Mouse (Mus musculus): ENCODE data around the gene Ugt1a6b.

Ugt1a6b gene

GRCm38 (mm10) chr1:88226670-88227379 is 123.8 kb downstream of the Ugt1a6b start, which contains the start of gene Mroh2a:
Gene Mroh2a, plus strand, starts transcription at chr1:88226986.
- DNase-seq, result peak; percentile 97

GRCm38 (mm10) chr1:88227482-88227881 is 124.4 kb downstream of the Ugt1a6b start:
- peak; percentile 94 for DNase-seq

GRCm38 (mm10) chr1:88228121-88228520 is 125.1 kb downstream of the Ugt1a6b start:
- peak; percentile 95 for DNase-seq

- no peak for DNase-seq
Observed at GRCm38 (mm10) chr1:88229566-88229965, 126.5 kb downstream of the Ugt1a6b start.

- peak; percentile 95 for DNase-seq
Observed at GRCm38 (mm10) chr1:88229986-88230385, 126.9 kb downstream of the Ugt1a6b start.

- DNase-seq, result no peak
Observed at GRCm38 (mm10) chr1:88230421-88230820, 127.4 kb downstream of the Ugt1a6b start.

- DNase-seq, result peak; percentile 91
Observed at GRCm38 (mm10) chr1:88230981-88231802, 128.1 kb downstream of the Ugt1a6b start.

GRCm38 (mm10) chr1:88231803-88232499 is 128.9 kb downstream of the Ugt1a6b start:
- DNase-seq, result peak; percentile 94

GRCm38 (mm10) chr1:88232664-88233380 is 129.8 kb downstream of the Ugt1a6b start:
- DNase-seq, result peak; percentile 94

GRCm38 (mm10) chr1:88233421-88234247 is 130.6 kb downstream of the Ugt1a6b start:
- DNase-seq, result peak; percentile 95

- peak; percentile 91 for DNase-seq
Observed at GRCm38 (mm10) chr1:88234248-88234610, 131.2 kb downstream of the Ugt1a6b start.

GRCm38 (mm10) chr1:88234646-88235045 is 131.6 kb downstream of the Ugt1a6b start:
- peak; percentile 93 for DNase-seq

- peak; percentile 94 for DNase-seq
Observed at GRCm38 (mm10) chr1:88235046-88235893, 132.2 kb downstream of the Ugt1a6b start.

- no peak for DNase-seq
Observed at GRCm38 (mm10) chr1:88235894-88236415, 132.9 kb downstream of the Ugt1a6b start.

GRCm38 (mm10) chr1:88237311-88237710 is 134.3 kb downstream of the Ugt1a6b start:
- no peak for DNase-seq

GRCm38 (mm10) chr1:88238771-88239170 is 135.7 kb downstream of the Ugt1a6b start:
- peak; percentile 96 for DNase-seq

- DNase-seq, result no peak
Observed at GRCm38 (mm10) chr1:88240072-88240471, 137.0 kb downstream of the Ugt1a6b start.

GRCm38 (mm10) chr1:88240579-88240978 is 137.5 kb downstream of the Ugt1a6b start:
- peak; percentile 95 for DNase-seq

- DNase-seq, result no peak
Observed at GRCm38 (mm10) chr1:88243861-88244260, 140.8 kb downstream of the Ugt1a6b start.

GRCm38 (mm10) chr1:88245881-88246280 is 142.8 kb downstream of the Ugt1a6b start:
- no peak for DNase-seq
